Mouse (Mus musculus) small intestine, adult 2 months (tissue): Measurements from ENCODE around the gene Rpl10-ps3.

Experiments
- CTCF ChIP-seq: fragments of 200-500 bp; IDR thresholded peaks from 2 replicates; pipeline ENCODE4 v1.5.1; 2012; ENCODE audit warnings: low read depth, mild to moderate bottlenecking, control low read depth, inconsistent platforms, low read length, moderate library complexity, mixed read lengths; ENCODE audit not compliant: insufficient replicate concordance, insufficient read length; ENCODE audit errors: extremely low read depth
- POLR2A ChIP-seq: fragments of 200-500 bp; IDR thresholded peaks from 2 replicates; pipeline ENCODE4 v1.6.1; 2012; ENCODE audit warnings: low read depth, mild to moderate bottlenecking, control low read depth, inconsistent platforms, low read length, moderate library complexity

GRCm38 (mm10) chr9:50360370-50360769 lies 15.6 kb upstream of the Rpl10-ps3 start:
- TF ChIP-seq POLR2A (no peak), CTCF (no peak)
